Mouse (Mus musculus): ENCODE measurements around the gene Arhgef12. TPM values are rescaled to one million over a fixed set of nuclear protein-coding genes. Genes with fewer than 3 reads are reported as not detected.

Arhgef12 gene
- polyA plus RNA-seq, 1 experiment = 58.9 TPM

GRCm38 (mm10) chr9:42964366-42964765 is 142.7 kb downstream of the Arhgef12 start:
- Histone ChIP-seq H3K4me1 (ENCODE audit: control insufficient read depth, insufficient read depth, insufficient read length, low read length) (no peaks in the 10 kb centered on the region), H3K27ac (replicated peaks; ENCODE audit: low read depth, low read length) (no peak overlapping the region), H3K4me3 (ENCODE audit: insufficient read depth, low read depth, low read length) (no peak overlapping the region)

- Histone ChIP-seq H3K27ac (replicated peaks; ENCODE audit: low read depth, low read length) (no peak overlapping the region), H3K4me1 (ENCODE audit: control insufficient read depth, insufficient read depth, insufficient read length, low read length) (peaks cover 2% of the 10 kb centered on the region; the same call in 1 of the 2 replicates), H3K4me3 (ENCODE audit: insufficient read depth, low read depth, low read length) (no peak overlapping the region)
These were observed 144.5 kb downstream of the Arhgef12 start for GRCm38 (mm10) chr9:42962506-42962905.

- H3K4me3 ChIP-seq (ENCODE audit: insufficient read depth, low read depth, low read length) = no peak overlapping the region
- peaks cover 2% of the 10 kb centered on the region; the same call in 1 of the 2 replicates for H3K4me1 ChIP-seq (ENCODE audit: control insufficient read depth, insufficient read depth, insufficient read length, low read length)
- H3K27ac ChIP-seq (replicated peaks; ENCODE audit: low read depth, low read length) = no peak overlapping the region
These were observed 148.6 kb downstream of the Arhgef12 start for GRCm38 (mm10) chr9:42958401-42958800.

GRCm38 (mm10) chr9:42948381-42948780 is 158.7 kb downstream of the Arhgef12 start:
- Histone ChIP-seq H3K4me3 (ENCODE audit: insufficient read depth, low read depth, low read length) (no peak overlapping the region), H3K27ac (replicated peaks; ENCODE audit: low read depth, low read length) (no peak overlapping the region), H3K4me1 (ENCODE audit: control insufficient read depth, insufficient read depth, insufficient read length, low read length) (no peaks in the 10 kb centered on the region)

- Histone ChIP-seq H3K27ac (replicated peaks; ENCODE audit: low read depth, low read length) (no peak overlapping the region), H3K4me1 (ENCODE audit: control insufficient read depth, insufficient read depth, insufficient read length, low read length) (no peaks in the 10 kb centered on the region; the same call in 1 of the 2 replicates), H3K4me3 (ENCODE audit: insufficient read depth, low read depth, low read length) (no peak overlapping the region)
These were observed 161.9 kb downstream of the Arhgef12 start for GRCm38 (mm10) chr9:42945174-42945573.

- H3K4me1 ChIP-seq (ENCODE audit: control insufficient read depth, insufficient read depth, insufficient read length, low read length) = no peaks in the 10 kb centered on the region; the same call in 1 of the 2 replicates
- H3K4me3 ChIP-seq (ENCODE audit: insufficient read depth, low read depth, low read length) = peak overlapping the region; percentile 53
- H3K27ac ChIP-seq (replicated peaks; ENCODE audit: low read depth, low read length) = no peak overlapping the region
These were observed 162.5 kb downstream of the Arhgef12 start for GRCm38 (mm10) chr9:42944536-42945006.

- Histone ChIP-seq H3K4me3 (ENCODE audit: insufficient read depth, low read depth, low read length) (peak within 1 kb of the TSS; percentile 53), H3K4me1 (ENCODE audit: control insufficient read depth, insufficient read depth, insufficient read length, low read length) (no peaks in the 10 kb centered on the region; the same call in 1 of the 2 replicates), H3K27ac (replicated peaks; ENCODE audit: low read depth, low read length) (no peak within 1 kb of the TSS)
These were observed 163.1 kb downstream of the Arhgef12 start, which contains the start of gene Grik4 for GRCm38 (mm10) chr9:42943781-42944535. Gene Grik4, minus strand, starts transcription at chr9:42944493.

DNA sequence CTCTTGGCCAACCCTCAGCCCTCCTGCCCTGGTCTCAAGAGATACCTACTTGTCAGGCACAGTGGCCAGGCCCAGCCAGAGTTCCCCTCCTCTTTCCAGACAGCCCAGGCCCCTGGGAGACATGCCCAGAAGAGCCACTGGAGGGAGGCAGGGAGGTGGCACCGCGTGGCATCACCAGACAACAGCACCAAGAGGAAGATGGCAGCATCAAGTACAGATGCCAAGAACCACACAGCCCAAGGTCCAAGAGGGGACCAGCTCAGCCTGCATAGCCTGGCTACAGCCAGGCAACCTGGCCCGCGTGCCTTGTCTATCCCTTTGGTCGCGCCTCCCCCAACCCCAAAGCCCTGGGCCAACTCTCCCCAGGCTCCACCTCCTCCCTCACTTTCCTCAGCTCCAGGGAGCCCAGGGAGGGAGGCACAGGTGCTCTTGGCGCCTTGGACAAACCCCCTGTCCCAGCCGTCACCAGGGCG is 163.9 kb downstream of the Arhgef12 start:
- no peak overlapping the region for H3K27ac ChIP-seq (replicated peaks; ENCODE audit: low read depth, low read length)
- no peak overlapping the region for H3K4me3 ChIP-seq (ENCODE audit: insufficient read depth, low read depth, low read length)
- no peaks in the 10 kb centered on the region; the same call in 1 of the 2 replicates for H3K4me1 ChIP-seq (ENCODE audit: control insufficient read depth, insufficient read depth, insufficient read length, low read length)

DNA sequence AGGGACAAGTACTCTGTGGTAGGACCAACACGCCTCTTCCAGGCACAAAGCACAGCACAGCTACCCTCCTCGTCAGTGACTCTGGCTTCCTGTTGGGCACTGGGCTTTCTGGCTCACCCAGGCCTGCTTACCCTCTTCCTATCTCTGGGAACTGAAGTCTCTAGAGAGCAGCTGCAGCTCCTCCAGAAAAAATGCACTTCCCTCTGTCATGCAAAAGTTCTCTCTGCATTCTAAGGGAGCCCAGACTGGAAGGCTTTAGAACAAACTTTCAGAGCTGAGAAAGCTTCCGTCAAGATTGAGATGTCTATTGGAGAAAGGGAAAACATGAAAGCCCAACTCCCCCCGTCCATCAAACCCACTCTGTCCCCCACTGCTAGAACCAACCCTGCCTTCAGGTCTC is 164.9 kb downstream of the Arhgef12 start:
- Histone ChIP-seq H3K4me1 (ENCODE audit: control insufficient read depth, insufficient read depth, insufficient read length, low read length) (no peaks in the 10 kb centered on the region; the same call in 1 of the 2 replicates), H3K27ac (replicated peaks; ENCODE audit: low read depth, low read length) (no peak overlapping the region), H3K4me3 (ENCODE audit: insufficient read depth, low read depth, low read length) (no peak overlapping the region)

DNA sequence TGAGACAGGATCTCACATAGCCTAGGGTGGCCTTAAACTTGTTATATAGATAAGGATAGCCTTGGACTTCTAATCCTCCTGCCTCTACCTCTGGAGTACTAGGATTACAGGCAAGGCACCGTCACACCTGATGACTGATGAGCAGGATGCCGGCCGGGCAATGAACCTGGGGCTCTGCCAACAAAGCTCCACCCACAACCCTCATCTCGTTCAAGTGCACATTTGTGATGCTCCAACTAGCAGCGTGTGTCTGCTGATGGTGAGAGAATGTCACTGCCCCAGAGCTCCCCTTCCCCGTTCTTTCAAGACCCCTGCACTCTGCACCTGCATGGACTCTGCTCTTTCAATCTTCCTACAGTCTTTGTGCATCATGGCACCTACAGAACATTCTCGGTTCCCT is 174.9 kb downstream of the Arhgef12 start:
- Histone ChIP-seq H3K4me3 (ENCODE audit: insufficient read depth, low read depth, low read length) (no peak overlapping the region), H3K27ac (replicated peaks; ENCODE audit: low read depth, low read length) (no peak overlapping the region), H3K4me1 (ENCODE audit: control insufficient read depth, insufficient read depth, insufficient read length, low read length) (no peaks in the 10 kb centered on the region)

DNA sequence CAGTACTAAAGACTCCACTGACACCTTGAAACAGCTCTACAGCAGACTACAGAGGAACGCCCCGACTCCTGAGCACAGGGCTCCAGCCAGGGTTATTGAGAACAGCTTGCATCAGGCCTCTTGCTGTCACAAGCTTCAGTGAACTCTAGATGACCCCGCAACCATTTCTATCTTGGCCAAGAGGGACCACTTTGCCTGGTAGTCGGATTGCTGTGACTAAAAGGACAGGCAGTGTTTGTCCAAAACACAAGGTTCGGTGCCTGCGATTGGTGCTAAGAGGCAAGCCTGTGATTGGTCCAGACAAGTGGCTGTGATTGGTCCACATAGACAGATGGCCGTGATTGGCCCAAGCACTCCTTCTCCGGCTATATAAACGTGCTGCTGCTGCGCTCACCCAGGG is 179.5 kb downstream of the Arhgef12 start:
- Histone ChIP-seq H3K4me3 (ENCODE audit: insufficient read depth, low read depth, low read length) (no peak overlapping the region), H3K27ac (replicated peaks; ENCODE audit: low read depth, low read length) (no peak overlapping the region), H3K4me1 (ENCODE audit: control insufficient read depth, insufficient read depth, insufficient read length, low read length) (no peaks in the 10 kb centered on the region)

- H3K27ac ChIP-seq (replicated peaks; ENCODE audit: low read depth, low read length) = no peak overlapping the region
- H3K4me3 ChIP-seq (ENCODE audit: insufficient read depth, low read depth, low read length) = no peak overlapping the region
- H3K4me1 ChIP-seq (ENCODE audit: control insufficient read depth, insufficient read depth, insufficient read length, low read length) = no peaks in the 10 kb centered on the region
These were observed 180.5 kb downstream of the Arhgef12 start for GRCm38 (mm10) chr9:42926564-42926963.

DNA sequence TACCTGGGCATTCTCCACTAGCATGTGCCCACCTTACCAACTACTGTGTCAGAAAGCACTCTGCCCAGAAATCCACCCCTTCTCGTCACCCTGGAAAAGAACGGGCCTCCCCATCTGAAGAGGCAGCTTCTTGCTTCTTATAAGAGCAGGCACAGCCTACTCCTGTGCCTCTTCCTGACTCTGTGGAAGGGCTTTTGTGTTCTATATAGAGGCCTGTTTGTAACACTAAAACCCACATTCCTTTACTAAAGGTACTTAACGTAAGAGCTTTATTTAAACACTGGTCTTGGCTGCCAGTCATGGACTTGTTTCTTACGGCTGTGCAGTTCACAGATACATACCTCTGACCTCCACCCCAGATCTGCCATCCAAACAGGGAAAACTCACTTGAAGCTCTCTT is 185.2 kb downstream of the Arhgef12 start:
- Histone ChIP-seq H3K4me1 (ENCODE audit: control insufficient read depth, insufficient read depth, insufficient read length, low read length) (no peaks in the 10 kb centered on the region), H3K4me3 (ENCODE audit: insufficient read depth, low read depth, low read length) (no peak overlapping the region), H3K27ac (replicated peaks; ENCODE audit: low read depth, low read length) (no peak overlapping the region)

- Histone ChIP-seq H3K4me1 (ENCODE audit: control insufficient read depth, insufficient read depth, insufficient read length, low read length) (no peaks in the 10 kb centered on the region), H3K4me3 (ENCODE audit: insufficient read depth, low read depth, low read length) (no peak overlapping the region), H3K27ac (replicated peaks; ENCODE audit: low read depth, low read length) (no peak overlapping the region)
These were observed 186.8 kb downstream of the Arhgef12 start for GRCm38 (mm10) chr9:42920190-42920589.

- Histone ChIP-seq H3K4me3 (ENCODE audit: insufficient read depth, low read depth, low read length) (no peak overlapping the region), H3K27ac (replicated peaks; ENCODE audit: low read depth, low read length) (no peak overlapping the region), H3K4me1 (ENCODE audit: control insufficient read depth, insufficient read depth, insufficient read length, low read length) (no peaks in the 10 kb centered on the region)
These were observed 189.1 kb downstream of the Arhgef12 start for GRCm38 (mm10) chr9:42917911-42918310.
